Mouse (Mus musculus): ENCODE data around the gene Hat1. TPM values are rescaled to one million over a fixed set of nuclear protein-coding genes. Genes with fewer than 3 reads are reported as not detected.

Hat1 gene
- polyA plus RNA-seq, 1 experiment from 2014 or later: 228 TPM

DNA sequence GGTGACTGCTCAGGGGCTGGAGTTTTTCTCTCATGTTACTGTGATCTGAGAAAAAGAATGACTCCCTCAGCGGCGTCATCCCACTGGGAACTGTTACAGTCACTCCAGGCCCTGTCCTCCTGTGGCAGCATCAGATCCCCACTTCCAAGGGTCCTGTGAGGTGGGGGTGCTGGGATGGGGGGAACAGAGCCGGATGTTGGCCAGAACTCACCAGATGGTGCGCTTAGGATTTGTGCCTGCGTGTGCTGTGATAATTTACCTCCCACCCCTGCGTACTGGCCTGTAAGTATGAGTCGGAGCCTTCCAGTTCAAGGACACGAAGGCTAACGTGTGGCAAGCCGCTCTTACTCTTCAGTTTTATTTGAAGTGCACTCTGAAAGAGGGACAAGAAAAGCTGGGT, 86.6 kb downstream of the Hat1 start:
- Histone ChIP-seq H3K4me2 (ENCODE audit: low read depth, low read length, severe bottlenecking) (no peak overlapping the region), H3K36me3 (ENCODE audit: control insufficient read depth, insufficient read depth, low read length) (no peaks in the 10 kb centered on the region), H3K9ac (ENCODE audit: low read length) (no peak overlapping the region), H3K27me3 (ENCODE audit: control insufficient read depth, insufficient read depth, low read length) (no peaks in the 10 kb centered on the region), H3K27ac (ENCODE audit: low read depth, low read length) (no peak overlapping the region), H3K4me1 (replicated peaks; ENCODE audit: control insufficient read depth, insufficient read depth, low read length) (peaks cover 6% of the 10 kb centered on the region), H3K4me3 (ENCODE audit: low read depth, low read length) (no peak overlapping the region), H3K9me3 (ENCODE audit: control insufficient read depth, low read length) (no peaks in the 10 kb centered on the region; the same call in 1 of the 2 replicates)
- 89% methylated on average over 10 of the region's 10 CpGs for WGBS
- ATAC-seq (replicated peaks; ENCODE audit: low FRiP score): no peak
- no peak for DNase-seq (ENCODE audit: low spot score)

DNA sequence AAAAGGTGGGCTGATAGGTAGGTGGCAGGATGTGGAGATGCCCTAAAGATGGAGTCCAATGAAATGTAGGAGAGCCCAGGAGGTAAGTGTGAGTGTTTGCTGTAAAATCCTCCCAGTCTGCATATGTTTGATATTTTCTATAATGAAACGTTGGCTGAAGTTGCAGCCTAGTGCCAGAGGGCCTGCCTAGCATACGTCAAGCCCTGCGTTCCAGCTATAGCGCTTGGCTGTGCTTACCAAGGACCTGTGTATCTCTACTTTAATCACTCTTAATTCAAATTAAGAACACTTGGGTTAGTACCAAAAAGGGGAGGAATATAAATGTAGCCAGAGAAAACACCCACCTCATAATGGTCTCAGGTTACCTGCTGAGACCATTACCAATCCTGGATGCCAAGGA, 87.0 kb downstream of the Hat1 start:
- Histone ChIP-seq H3K27ac (ENCODE audit: low read depth, low read length) (no peak overlapping the region), H3K9ac (ENCODE audit: low read length) (no peak overlapping the region), H3K27me3 (ENCODE audit: control insufficient read depth, insufficient read depth, low read length) (no peaks in the 10 kb centered on the region), H3K9me3 (ENCODE audit: control insufficient read depth, low read length) (no peaks in the 10 kb centered on the region; the same call in 1 of the 2 replicates), H3K4me2 (ENCODE audit: low read depth, low read length, severe bottlenecking) (no peak overlapping the region), H3K36me3 (ENCODE audit: control insufficient read depth, insufficient read depth, low read length) (no peaks in the 10 kb centered on the region), H3K4me3 (ENCODE audit: low read depth, low read length) (no peak overlapping the region), H3K4me1 (replicated peaks; ENCODE audit: control insufficient read depth, insufficient read depth, low read length) (peaks cover 6% of the 10 kb centered on the region)
- 73% methylated on average over 4 of the region's 4 CpGs for WGBS
- DNase-seq (ENCODE audit: low spot score) (no peak), ATAC-seq (replicated peaks; ENCODE audit: low FRiP score) (no peak)

DNA sequence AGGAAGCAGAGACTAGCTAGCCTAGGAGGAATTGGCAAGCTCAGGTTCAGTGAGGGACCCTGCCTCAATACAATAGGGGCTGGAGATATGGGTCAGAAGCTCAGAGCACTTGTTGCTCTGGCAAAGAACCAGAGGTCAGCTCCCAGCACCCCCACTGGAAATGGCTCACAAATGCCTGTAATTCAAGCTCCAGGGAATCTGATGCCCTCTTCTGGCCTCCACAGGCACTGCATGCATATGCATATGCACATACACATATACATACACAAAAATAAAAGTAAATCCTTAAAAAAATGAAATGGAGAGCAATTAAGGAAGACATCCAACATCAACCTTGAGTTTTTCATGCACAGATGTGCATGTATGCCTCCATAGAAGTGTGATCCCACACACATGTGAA, 89.0 kb downstream of the Hat1 start:
- peaks cover 6% of the 10 kb centered on the region for H3K4me1 ChIP-seq (replicated peaks; ENCODE audit: control insufficient read depth, insufficient read depth, low read length)
- no peak for DNase-seq (ENCODE audit: low spot score)
- no peaks in the 10 kb centered on the region for H3K27me3 ChIP-seq (ENCODE audit: control insufficient read depth, insufficient read depth, low read length)
- no peak overlapping the region for H3K27ac ChIP-seq (ENCODE audit: low read depth, low read length)
- no peaks in the 10 kb centered on the region; the same call in 1 of the 2 replicates for H3K9me3 ChIP-seq (ENCODE audit: control insufficient read depth, low read length)
- no peak for ATAC-seq (replicated peaks; ENCODE audit: low FRiP score)
- H3K4me3 ChIP-seq (ENCODE audit: low read depth, low read length): no peak overlapping the region
- no peak overlapping the region for H3K9ac ChIP-seq (ENCODE audit: low read length)
- no peaks in the 10 kb centered on the region for H3K36me3 ChIP-seq (ENCODE audit: control insufficient read depth, insufficient read depth, low read length)
- H3K4me2 ChIP-seq (ENCODE audit: low read depth, low read length, severe bottlenecking): no peak overlapping the region

DNA sequence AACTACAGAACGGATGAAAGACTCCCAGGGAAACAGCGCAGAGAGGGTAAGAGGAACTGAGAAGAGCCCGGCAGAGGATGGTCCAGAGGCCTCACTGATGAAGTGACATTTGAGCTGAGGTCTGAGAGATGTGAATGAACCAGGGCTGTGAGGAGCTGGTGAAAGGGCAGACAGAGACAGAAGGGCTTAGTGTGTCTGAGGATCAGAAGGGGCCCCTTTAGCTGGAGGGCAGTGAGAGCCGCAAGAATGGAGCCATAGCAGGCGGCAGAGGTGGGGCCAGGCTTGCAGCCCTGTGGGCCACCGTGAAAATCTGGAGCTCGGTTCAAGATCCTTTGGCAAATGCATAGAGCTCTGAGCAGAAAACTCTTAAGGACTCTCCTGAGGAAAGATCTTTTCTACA, 91.2 kb downstream of the Hat1 start:
- ATAC-seq (replicated peaks; ENCODE audit: low FRiP score) (peak; percentile 78), DNase-seq (ENCODE audit: low spot score) (peak; percentile 67)
- Histone ChIP-seq H3K36me3 (ENCODE audit: control insufficient read depth, insufficient read depth, low read length) (no peaks in the 10 kb centered on the region), H3K27ac (ENCODE audit: low read depth, low read length) (peak overlapping the region; percentile 39; the same call in 1 of the 2 replicates), H3K4me3 (ENCODE audit: low read depth, low read length) (no peak overlapping the region), H3K27me3 (ENCODE audit: control insufficient read depth, insufficient read depth, low read length) (no peaks in the 10 kb centered on the region), H3K9me3 (ENCODE audit: control insufficient read depth, low read length) (no peaks in the 10 kb centered on the region; the same call in 1 of the 2 replicates), H3K9ac (ENCODE audit: low read length) (peak overlapping the region; percentile 32), H3K4me1 (replicated peaks; ENCODE audit: control insufficient read depth, insufficient read depth, low read length) (peaks cover 10% of the 10 kb centered on the region), H3K4me2 (ENCODE audit: low read depth, low read length, severe bottlenecking) (peak overlapping the region; percentile 20; the same call in 1 of the 2 replicates)
- 2% methylated on average over 7 of the region's 7 CpGs for WGBS

DNA sequence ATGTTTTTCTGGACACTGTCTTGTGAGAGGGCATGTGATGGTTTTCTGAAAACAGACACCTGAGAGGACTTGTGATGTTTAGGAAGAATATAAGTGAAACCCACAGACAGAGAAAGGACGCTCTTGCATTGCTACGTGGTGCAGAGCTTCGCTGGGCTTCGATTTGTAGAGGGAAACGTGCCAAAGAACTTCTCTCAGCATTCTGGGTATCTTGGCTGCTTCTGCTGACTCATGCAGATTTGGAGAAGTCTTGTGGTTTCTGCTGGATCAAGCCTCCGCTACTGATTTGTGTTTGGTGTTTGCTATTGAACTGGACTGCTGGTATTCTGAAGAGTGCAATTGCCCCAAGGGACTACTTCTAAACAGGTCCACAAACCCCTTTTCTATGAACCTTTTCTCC, 93.1 kb downstream of the Hat1 start:
- Histone ChIP-seq H3K4me1 (replicated peaks; ENCODE audit: control insufficient read depth, insufficient read depth, low read length) (peaks cover 10% of the 10 kb centered on the region), H3K27ac (ENCODE audit: low read depth, low read length) (no peak overlapping the region), H3K9me3 (ENCODE audit: control insufficient read depth, low read length) (no peaks in the 10 kb centered on the region; the same call in 1 of the 2 replicates), H3K4me3 (ENCODE audit: low read depth, low read length) (no peak overlapping the region), H3K4me2 (ENCODE audit: low read depth, low read length, severe bottlenecking) (no peak overlapping the region), H3K27me3 (ENCODE audit: control insufficient read depth, insufficient read depth, low read length) (no peaks in the 10 kb centered on the region), H3K9ac (ENCODE audit: low read length) (no peak overlapping the region), H3K36me3 (ENCODE audit: control insufficient read depth, insufficient read depth, low read length) (no peaks in the 10 kb centered on the region)
- DNase-seq (ENCODE audit: low spot score) (no peak), ATAC-seq (replicated peaks; ENCODE audit: low FRiP score) (no peak)
- WGBS: 92% methylated on average over 6 of the region's 6 CpGs

DNA sequence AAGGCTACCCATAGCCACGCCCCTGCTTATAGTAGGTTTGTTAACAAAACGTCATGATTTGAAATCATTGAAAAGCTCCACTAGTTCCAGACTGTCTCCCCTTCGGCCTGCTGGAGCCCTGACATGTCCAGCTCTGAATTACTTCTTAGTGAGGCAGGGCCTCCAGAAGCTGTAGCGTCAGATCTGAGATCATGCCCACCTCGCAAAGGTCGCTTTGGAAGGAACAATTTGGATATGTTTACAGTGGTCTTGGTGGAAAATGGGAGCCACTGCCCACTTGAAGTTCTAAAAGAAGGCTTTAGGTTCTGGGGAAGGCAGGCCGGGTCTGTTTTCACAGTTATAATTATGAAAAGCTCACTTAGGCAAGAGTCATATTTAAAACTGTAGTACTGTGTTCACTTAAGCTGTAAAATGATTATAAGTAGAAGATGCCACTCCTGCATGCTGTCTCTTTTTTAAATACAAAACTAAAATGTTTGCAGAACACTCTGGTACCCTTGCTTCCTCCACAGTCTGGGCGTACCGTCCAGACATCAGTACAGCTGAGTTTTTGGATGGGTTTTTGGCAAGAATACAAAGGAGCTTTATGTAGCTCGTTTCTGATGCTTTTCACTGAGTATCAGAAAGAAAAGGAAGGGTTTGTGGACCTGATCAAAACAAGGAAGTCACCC, 94.4 kb downstream of the Hat1 start:
- no peak overlapping the region for H3K9ac ChIP-seq (ENCODE audit: low read length)
- DNase-seq (ENCODE audit: low spot score): no peak
- no peaks in the 10 kb centered on the region for H3K36me3 ChIP-seq (ENCODE audit: control insufficient read depth, insufficient read depth, low read length)
- no peaks in the 10 kb centered on the region for H3K9me3 ChIP-seq (ENCODE audit: control insufficient read depth, low read length)
- no peak overlapping the region for H3K4me2 ChIP-seq (ENCODE audit: low read depth, low read length, severe bottlenecking)
- no peak for ATAC-seq (replicated peaks; ENCODE audit: low FRiP score)
- no peak overlapping the region for H3K4me3 ChIP-seq (ENCODE audit: low read depth, low read length)
- H3K27ac ChIP-seq (ENCODE audit: low read depth, low read length): no peak overlapping the region
- no peaks in the 10 kb centered on the region for H3K27me3 ChIP-seq (ENCODE audit: control insufficient read depth, insufficient read depth, low read length)
- 61% methylated on average over 10 of the region's 10 CpGs for WGBS
- H3K4me1 ChIP-seq (replicated peaks; ENCODE audit: control insufficient read depth, insufficient read depth, low read length): peaks cover 10% of the 10 kb centered on the region

DNA sequence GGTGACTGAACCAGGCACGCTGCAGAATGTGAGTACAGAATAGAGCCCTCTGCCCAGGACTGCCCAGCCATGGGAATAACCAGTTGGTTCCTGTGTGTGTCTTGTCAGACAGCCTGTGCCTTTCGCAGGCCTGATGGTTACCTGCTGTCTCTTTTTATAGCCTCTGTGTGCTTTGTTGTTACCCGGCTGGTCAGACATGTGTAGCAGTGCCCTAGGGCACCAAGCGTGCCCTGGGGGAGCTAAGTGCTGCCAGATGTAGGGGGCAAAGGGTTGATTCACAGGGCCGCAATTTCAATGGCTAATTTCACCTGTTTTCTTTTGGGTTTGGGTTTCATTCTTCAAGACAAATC, 94.9 kb downstream of the Hat1 start:
- H3K4me2 ChIP-seq (ENCODE audit: low read depth, low read length, severe bottlenecking): no peak overlapping the region
- DNase-seq (ENCODE audit: low spot score) (no peak), ATAC-seq (replicated peaks; ENCODE audit: low FRiP score) (no peak)
- H3K9ac ChIP-seq (ENCODE audit: low read length): no peak overlapping the region
- H3K27ac ChIP-seq (ENCODE audit: low read depth, low read length): no peak overlapping the region
- H3K4me3 ChIP-seq (ENCODE audit: low read depth, low read length): no peak overlapping the region
- H3K27me3 ChIP-seq (ENCODE audit: control insufficient read depth, insufficient read depth, low read length): no peaks in the 10 kb centered on the region
- peaks cover 10% of the 10 kb centered on the region for H3K4me1 ChIP-seq (replicated peaks; ENCODE audit: control insufficient read depth, insufficient read depth, low read length)
- H3K36me3 ChIP-seq (ENCODE audit: control insufficient read depth, insufficient read depth, low read length): no peaks in the 10 kb centered on the region
- no peaks in the 10 kb centered on the region for H3K9me3 ChIP-seq (ENCODE audit: control insufficient read depth, low read length)
- 22% methylated on average over 5 of the region's 5 CpGs for WGBS

Other genes starting within 250 kb of the Hat1 start
- 156 and 161 TPM in 2 replicates for gene Dync1i2, start 177.3 kb upstream of the Hat1 start, polyA plus RNA-seq (2014; fragmentation: Nextera tagmentation; extraction: Ambion mirVana)
- 50.6 and 55.8 TPM in 2 replicates for gene Slc25a12, start 21.2 kb upstream of the Hat1 start, polyA plus RNA-seq (2014; fragmentation: Nextera tagmentation; extraction: Ambion mirVana)
- 36.5 and 39.7 TPM in 2 replicates for gene Metap1d, start 64.3 kb downstream of the Hat1 start, polyA plus RNA-seq (2014; fragmentation: Nextera tagmentation; extraction: Ambion mirVana)
- gene Dlx1, start 139.2 kb downstream of the Hat1 start, polyA plus RNA-seq (2014; fragmentation: Nextera tagmentation; extraction: Ambion mirVana): 118 and 133 TPM in 2 replicates
- 66.7 and 67.8 TPM in 2 replicates for gene Dlx2, start 157.8 kb downstream of the Hat1 start, polyA plus RNA-seq (2014; fragmentation: Nextera tagmentation; extraction: Ambion mirVana)

Measured in forebrain, embryonic 11.5 days (tissue).